Mouse (Mus musculus): ENCODE results near the gene Zfp655.
"Not testable (repeated sequence)": the region's sequence is repeated elsewhere in the genome, so short reads cannot be mapped to it uniquely, and the experiment has no call there.

Zfp655 gene

DNA sequence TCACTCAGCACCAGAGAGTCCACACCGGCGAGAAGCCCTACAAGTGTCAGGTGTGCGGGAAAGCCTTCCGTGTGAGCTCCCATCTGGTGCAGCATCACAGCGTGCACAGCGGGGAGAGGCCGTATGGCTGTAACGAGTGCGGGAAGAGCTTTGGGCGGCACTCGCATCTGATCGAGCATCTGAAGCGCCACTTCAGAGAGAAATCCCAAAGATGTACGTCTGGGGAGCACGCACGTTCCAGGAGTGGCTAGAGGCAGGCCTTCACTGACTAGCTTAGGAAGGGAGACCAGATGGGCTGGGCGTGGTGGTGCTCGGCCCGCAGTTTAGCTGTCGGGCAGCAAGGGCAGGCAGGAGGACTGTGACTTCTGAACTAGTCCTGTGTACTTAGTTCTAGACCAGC is 12.8 kb upstream of the Zfp655 start:
- intact Hi-C loops (cut with DNase I) = loop anchor here (10.0 kb wide), 1 partner anchor 146 kb away; no protein-coding TSS in a partner anchor

DNA sequence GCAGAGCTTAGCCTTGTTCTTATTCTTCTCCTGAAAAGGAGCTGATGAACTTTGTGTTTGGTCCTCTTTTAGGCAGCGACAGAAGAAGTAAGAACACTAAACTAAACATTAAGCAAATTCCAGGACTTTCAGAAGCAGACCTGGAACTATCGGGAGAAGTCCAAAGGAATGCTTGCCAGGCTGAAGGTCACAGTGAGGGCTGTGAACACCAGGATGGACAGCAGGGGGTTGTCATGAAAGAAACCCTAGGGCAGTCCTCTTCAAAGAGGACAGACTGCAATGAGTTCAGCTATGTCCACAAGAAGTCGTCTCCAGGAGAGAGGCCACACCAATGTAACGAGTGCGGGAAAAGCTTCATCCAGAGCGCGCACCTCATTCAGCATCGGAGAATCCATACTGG is 11.5 kb upstream of the Zfp655 start:
- intact Hi-C loops (cut with DNase I) = loop anchor here (10.0 kb wide), 1 partner anchor 145 kb away; no protein-coding TSS in a partner anchor

- intact Hi-C loops (cut with DNase I) = no loop called here
Observed at GRCm38 (mm10) chr5:145222840-145223239, 8.7 kb upstream of the Zfp655 start.

- intact Hi-C loops (cut with DNase I) = no loop called here
Observed at GRCm38 (mm10) chr5:145223395-145223794, 8.1 kb upstream of the Zfp655 start.

- intact Hi-C loops (cut with DNase I) = no loop called here
Observed at GRCm38 (mm10) chr5:145226453-145226852, 5.1 kb upstream of the Zfp655 start.

GRCm38 (mm10) chr5:145229283-145229682 is 2.2 kb upstream of the Zfp655 start:
- intact Hi-C loops (cut with DNase I) = not testable (repeated sequence)

GRCm38 (mm10) chr5:145230641-145231040 is 874 bp upstream of the Zfp655 start:
- intact Hi-C loops (cut with DNase I) = loop anchor here (5.0 kb wide), 1 partner anchor 52 kb away; the partner anchor contains the start of gene Zscan25

- intact Hi-C loops (cut with DNase I) = loop anchor here (5.0 kb wide), 1 partner anchor 50 kb away; the partner anchor contains the start of gene Zscan25
Observed at GRCm38 (mm10) chr5:145231893-145232411, 437 bp downstream of the Zfp655 start.

DNA sequence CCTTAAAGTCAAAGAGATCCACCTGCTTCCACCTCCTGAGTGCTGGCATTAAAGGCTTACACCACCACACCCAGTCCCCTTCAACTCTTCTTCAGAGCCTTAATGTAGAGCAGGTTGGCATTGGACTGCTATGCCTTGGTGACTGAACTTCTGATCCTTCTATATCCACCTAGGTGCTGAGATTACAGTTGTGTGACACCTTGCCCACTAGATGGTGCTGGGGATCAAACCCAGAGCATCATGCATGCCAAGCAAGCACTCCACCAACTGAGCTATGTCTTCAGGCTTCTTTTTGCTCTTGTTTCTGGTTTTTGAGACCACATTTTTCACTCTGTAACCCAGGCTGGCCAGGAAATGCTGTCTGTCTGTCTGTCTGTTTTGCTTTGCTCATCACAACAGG is 3.1 kb downstream of the Zfp655 start:
- intact Hi-C loops (cut with DNase I) = loop anchor here (5.0 kb wide), 1 partner anchor 48 kb away; the partner anchor contains the start of gene Zscan25

GRCm38 (mm10) chr5:145249520-145249919 is 18.0 kb downstream of the Zfp655 start:
- intact Hi-C loops (cut with DNase I) = no loop called here

DNA sequence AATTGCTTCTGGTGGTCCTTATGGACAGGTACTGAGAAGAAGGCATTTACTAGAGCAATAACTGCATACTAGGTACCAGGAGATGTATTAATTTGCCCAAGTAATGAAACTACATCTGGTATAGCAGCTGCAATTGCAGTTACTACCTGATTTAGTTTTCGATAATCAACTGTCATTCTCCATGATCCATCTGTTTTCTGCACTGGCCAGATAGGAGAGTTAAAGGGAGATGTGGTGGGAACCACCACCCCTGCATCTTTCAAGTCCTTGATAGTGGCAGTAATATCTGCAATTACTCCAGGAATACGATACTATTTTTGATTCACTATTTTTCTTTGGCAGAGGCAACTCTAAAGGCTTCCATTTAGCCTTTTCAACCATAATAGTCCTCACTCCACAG is 42.1 kb downstream of the Zfp655 start:
- intact Hi-C loops (cut with DNase I) = not testable (repeated sequence)

- intact Hi-C loops (cut with DNase I) = loop anchor here (5.0 kb wide), 1 partner anchor 48 kb away; the partner anchor contains the start of gene Zfp655
Observed at GRCm38 (mm10) chr5:145279948-145280347, 48.4 kb downstream of the Zfp655 start.

- intact Hi-C loops (cut with DNase I) = loop anchor here (5.0 kb wide), 1 partner anchor 48 kb away; the partner anchor contains the start of gene Zfp655
Observed at GRCm38 (mm10) chr5:145280371-145281143, 49.0 kb downstream of the Zfp655 start, which contains the start of gene Zscan25. Zscan25 (plus strand) TSS chr5:145280500.

- intact Hi-C loops (cut with DNase I) = no loop called here
Observed at GRCm38 (mm10) chr5:145288382-145288781, 56.9 kb downstream of the Zfp655 start.

DNA sequence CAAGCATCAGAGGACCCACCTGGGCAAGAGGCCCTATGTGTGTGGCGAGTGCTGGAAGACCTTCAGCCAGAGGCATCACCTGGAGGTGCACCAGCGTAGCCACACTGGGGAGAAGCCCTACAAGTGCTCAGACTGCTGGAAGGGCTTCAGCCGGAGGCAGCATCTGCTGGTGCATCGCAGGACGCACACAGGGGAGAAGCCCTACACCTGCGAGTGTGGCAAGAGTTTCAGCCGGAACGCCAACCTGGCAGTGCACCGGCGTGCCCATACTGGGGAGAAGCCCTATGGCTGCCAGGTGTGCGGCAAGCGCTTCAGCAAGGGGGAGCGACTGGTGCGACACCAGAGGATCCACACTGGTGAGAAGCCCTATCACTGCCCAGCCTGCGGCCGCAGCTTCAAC is 59.2 kb downstream of the Zfp655 start:
- intact Hi-C loops (cut with DNase I) = no loop called here

- intact Hi-C loops (cut with DNase I) = no loop called here
Observed at GRCm38 (mm10) chr5:145292398-145292797, 60.9 kb downstream of the Zfp655 start.
